Mouse (Mus musculus) hindbrain, embryonic 16.5 days (tissue): ENCODE measurements around the gene Trim71. TPM values are rescaled to one million over a fixed set of nuclear protein-coding genes. Genes with fewer than 3 reads are reported as not detected.
A peak's percentile ranks its signal among the peaks of the same experiment; 100 is the strongest.

Source experiments
- ATAC-seq: fragments of 200-750 bp; cut with Nextera tagmentation; 2 replicates; pipeline ENCODE4 v1.8.0; 2017; ENCODE audit warnings: moderate TSS enrichment, moderate library complexity
- H3K27ac ChIP-seq: fragments of 300-500 bp; sonication (generic); 2 replicates; pipeline ENCODE4 v1.5.1; 2014; ENCODE audit warnings: low read depth, mild to moderate bottlenecking, control low read depth, low read length, moderate library complexity
- H3K27me3 ChIP-seq: fragments of 300-500 bp; sonication (generic); replicated peaks from 2 replicates; pipeline ENCODE4 v1.6.1; 2014; ENCODE audit warnings: low read length; ENCODE audit not compliant: control insufficient read depth, insufficient read depth
- H3K36me3 ChIP-seq: fragments of 300-500 bp; sonication (generic); 2 replicates; pipeline ENCODE4 v1.6.1; 2014; ENCODE audit warnings: mild to moderate bottlenecking, low read length, moderate library complexity, mixed read lengths; ENCODE audit not compliant: control insufficient read depth, insufficient read depth
- H3K4me1 ChIP-seq: fragments of 300-500 bp; sonication (generic); 2 replicates; pipeline ENCODE4 v1.6.1; 2014; ENCODE audit warnings: low read depth, low read length; ENCODE audit not compliant: control insufficient read depth, insufficient read depth
- H3K4me2 ChIP-seq: fragments of 300-500 bp; sonication (generic); 2 replicates; pipeline ENCODE4 v1.6.1; 2014; ENCODE audit warnings: mild to moderate bottlenecking, low read length, control low read depth, moderate library complexity
- H3K4me3 ChIP-seq: fragments of 300-500 bp; sonication (generic); 2 replicates; pipeline ENCODE4 v1.5.1; 2014; ENCODE audit warnings: mild to moderate bottlenecking, low read length, control low read depth, moderate library complexity
- H3K9ac ChIP-seq: fragments of 300-500 bp; sonication (generic); 2 replicates; pipeline ENCODE4 v1.6.1; 2014; ENCODE audit warnings: low read depth, mild to moderate bottlenecking, control low read depth, low read length, moderate library complexity
- H3K9me3 ChIP-seq: fragments of 300-500 bp; sonication (generic); 2 replicates; pipeline ENCODE4 v1.6.1; 2014; ENCODE audit warnings: mild to moderate bottlenecking, low read length, moderate library complexity; ENCODE audit not compliant: control insufficient read depth
- WGBS: fragments of 180-500 bp; shearing (Covaris S2); extraction: QIAGEN DNeasy Blood & Tissue Kit; methylation state at CpG from one replicate; pipeline ENCODE4 v1.1.7; 2014; 5-methylcytosine and 5-hydroxymethylcytosine counted together
- polyA plus RNA-seq: library from polyadenylated mRNA; unstranded; fragments of >200 nt; fragmentation: Nextera tagmentation; extraction: Ambion mirVana; gene quantifications from 2 replicates; pipeline ENCODE4 v1.2.1, GENCODE M21; 2015

Gene Trim71
- polyA plus RNA-seq, 1 experiment from 2014 or later: 0.14 TPM

GRCm38 (mm10) chr9:114583812-114584182, 19.6 kb upstream of the Trim71 start:
- peak; percentile 60; the same call in 1 of the 2 replicates for ATAC-seq

GRCm38 (mm10) chr9:114578646-114579045, 14.5 kb upstream of the Trim71 start:
- Histone ChIP-seq H3K9ac (no peak overlapping the region), H3K36me3 (no peaks in the 10 kb centered on the region), H3K4me2 (no peak overlapping the region), H3K4me1 (no peaks in the 10 kb centered on the region), H3K9me3 (no peaks in the 10 kb centered on the region), H3K27ac (no peak overlapping the region), H3K4me3 (no peak overlapping the region), H3K27me3 (no peaks in the 10 kb centered on the region)
- WGBS: 85% methylated on average over 11 of the region's 11 CpGs
- ATAC-seq: no peak

More at GRCm38 (mm10) chr9:114583812-114584182, 19.6 kb upstream of the Trim71 start:
- WGBS: 1% methylated on average over 23 of the region's 23 CpGs
- H3K9ac ChIP-seq: no peak overlapping the region; the same call in 1 of the 2 replicates
- H3K4me1 ChIP-seq: peaks cover 4% of the 10 kb centered on the region; the same call in 1 of the 2 replicates
- peak overlapping the region; percentile 54 for H3K4me2 ChIP-seq
- H3K36me3 ChIP-seq: peaks cover 8% of the 10 kb centered on the region; the same call in 1 of the 2 replicates
- peak overlapping the region; percentile 25 for H3K4me3 ChIP-seq
- no peaks in the 10 kb centered on the region for H3K27me3 ChIP-seq
- H3K27ac ChIP-seq: no peak overlapping the region
- H3K9me3 ChIP-seq: no peaks in the 10 kb centered on the region

DNA sequence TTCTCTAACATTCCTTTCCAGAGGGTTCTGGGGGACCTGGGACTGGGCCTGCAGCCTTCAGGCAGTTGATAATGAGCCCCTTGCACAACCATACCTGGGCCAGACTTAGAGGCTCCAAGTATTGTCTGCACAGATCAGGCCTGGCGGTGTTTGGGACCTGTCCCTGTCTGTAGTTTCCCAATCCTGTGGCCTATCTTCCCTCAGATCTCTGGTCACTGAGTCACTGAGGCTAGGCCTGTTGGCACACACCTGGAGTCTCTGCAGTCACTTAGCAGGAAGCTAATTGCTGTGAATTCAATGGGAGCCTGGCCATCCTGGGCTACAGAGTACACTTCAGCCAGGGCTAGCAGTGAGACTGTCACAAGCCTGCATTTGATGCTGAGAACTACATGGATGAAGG, 11.8 kb upstream of the Trim71 start:
- no peaks in the 10 kb centered on the region for H3K36me3 ChIP-seq
- H3K4me1 ChIP-seq: no peaks in the 10 kb centered on the region
- H3K27me3 ChIP-seq: no peaks in the 10 kb centered on the region
- 100% methylated on average over 1 of the region's 1 CpGs for WGBS
- H3K27ac ChIP-seq: no peak overlapping the region
- ATAC-seq: no peak
- H3K4me3 ChIP-seq: no peak overlapping the region
- no peaks in the 10 kb centered on the region for H3K9me3 ChIP-seq
- no peak overlapping the region for H3K9ac ChIP-seq
- no peak overlapping the region for H3K4me2 ChIP-seq

DNA sequence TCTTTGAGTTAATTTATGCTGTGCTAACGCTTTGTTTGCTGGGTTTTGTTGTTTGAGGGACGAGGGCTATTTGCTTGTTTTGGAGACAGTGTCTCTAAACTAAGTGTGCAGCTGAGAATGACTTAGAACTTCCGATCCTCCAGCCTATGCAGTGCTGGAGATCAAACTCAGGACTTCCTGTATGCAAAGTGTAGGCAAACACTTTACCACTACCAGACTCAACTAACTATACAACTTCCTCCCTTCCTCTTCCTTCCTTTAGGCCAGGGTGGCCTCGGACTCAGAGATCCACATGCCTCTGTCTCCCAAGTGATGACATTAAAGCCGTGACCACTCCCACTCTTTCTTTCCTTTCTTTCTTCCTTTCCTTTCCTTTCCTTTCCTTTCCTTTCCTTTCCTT, 9.4 kb upstream of the Trim71 start:
- H3K4me2 ChIP-seq: no peak overlapping the region
- no peaks in the 10 kb centered on the region for H3K27me3 ChIP-seq
- no peaks in the 10 kb centered on the region for H3K36me3 ChIP-seq
- H3K4me1 ChIP-seq: no peaks in the 10 kb centered on the region
- H3K9ac ChIP-seq: no peak overlapping the region
- no peak overlapping the region for H3K27ac ChIP-seq
- H3K9me3 ChIP-seq: no peaks in the 10 kb centered on the region
- ATAC-seq: no peak
- no peak overlapping the region for H3K4me3 ChIP-seq
- 62% methylated on average over 5 of the region's 5 CpGs for WGBS

DNA sequence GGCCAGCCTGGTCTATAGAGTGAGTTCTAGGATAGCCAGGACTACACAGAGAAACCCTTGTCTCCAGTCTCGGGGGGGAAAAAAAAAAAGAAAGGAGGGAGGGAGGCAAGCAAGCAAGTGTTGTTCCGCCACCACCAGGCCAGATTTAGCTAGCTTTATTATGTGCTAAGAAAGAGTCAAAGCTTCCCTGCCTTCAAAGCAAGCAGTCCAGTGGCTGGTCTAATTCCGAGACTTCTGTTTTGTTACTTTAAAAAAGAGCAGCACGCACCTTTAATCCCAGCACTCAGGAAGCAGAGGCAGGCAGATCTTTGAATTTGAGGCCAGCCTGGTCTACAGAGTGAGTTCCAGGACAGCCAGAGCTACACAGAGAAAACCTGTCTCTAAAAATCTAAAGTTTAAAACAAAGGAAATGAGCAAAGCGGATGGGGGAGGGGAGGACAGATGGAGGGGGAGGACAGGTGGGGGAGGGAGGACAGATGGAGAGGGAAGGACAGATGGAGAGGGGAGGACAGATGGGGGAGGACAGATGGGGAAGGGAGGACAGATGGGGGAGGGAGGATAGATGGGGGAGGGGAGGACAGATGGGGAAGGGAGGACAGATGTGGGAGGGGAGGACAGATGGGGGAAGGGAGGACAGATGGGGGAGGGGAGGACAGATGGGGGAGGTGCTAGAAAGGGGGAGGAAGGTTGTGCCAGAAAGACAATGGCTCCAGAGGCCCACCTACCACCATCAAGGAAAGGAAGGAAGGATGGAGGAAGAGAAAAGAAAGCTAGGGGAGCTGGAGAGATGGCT, 4.7 kb upstream of the Trim71 start:
- Histone ChIP-seq H3K4me2 (no peak overlapping the region), H3K9me3 (no peaks in the 10 kb centered on the region), H3K27me3 (no peaks in the 10 kb centered on the region), H3K9ac (no peak overlapping the region), H3K27ac (no peak overlapping the region), H3K36me3 (no peaks in the 10 kb centered on the region), H3K4me3 (no peak overlapping the region), H3K4me1 (no peaks in the 10 kb centered on the region; the same call in none of the 2 replicates)
- WGBS: 91% methylated on average over 5 of the region's 5 CpGs
- ATAC-seq: no peak

DNA sequence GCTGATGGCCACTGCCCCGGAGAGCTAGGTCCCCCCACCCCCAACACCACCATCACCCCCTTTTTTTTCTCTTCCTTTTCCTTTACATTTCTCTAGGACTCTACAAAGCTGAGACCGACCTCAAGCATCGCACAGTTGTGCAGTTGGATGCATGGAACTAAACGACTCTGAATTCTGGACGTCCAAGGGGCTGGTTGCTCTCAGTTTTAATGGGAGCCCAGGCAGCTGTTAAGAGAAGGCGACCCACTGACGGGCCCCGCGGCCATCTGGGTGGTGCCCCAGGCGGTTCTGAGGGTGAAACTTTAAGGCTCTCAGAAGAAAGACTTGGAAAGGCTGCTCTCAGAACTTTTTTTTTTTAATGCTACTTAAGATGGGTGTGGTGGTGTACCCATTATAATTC, 498 bp upstream of the Trim71 start:
- no peak for ATAC-seq
- Histone ChIP-seq H3K27ac (no peak overlapping the region), H3K4me2 (peak overlapping the region; percentile 70), H3K9ac (no peak overlapping the region; the same call in 1 of the 2 replicates), H3K4me3 (peak overlapping the region; percentile 59), H3K27me3 (peaks cover 36% of the 10 kb centered on the region), H3K4me1 (peaks cover 25% of the 10 kb centered on the region), H3K36me3 (no peaks in the 10 kb centered on the region), H3K9me3 (no peaks in the 10 kb centered on the region)
- 2% methylated on average over 10 of the region's 10 CpGs for WGBS

DNA sequence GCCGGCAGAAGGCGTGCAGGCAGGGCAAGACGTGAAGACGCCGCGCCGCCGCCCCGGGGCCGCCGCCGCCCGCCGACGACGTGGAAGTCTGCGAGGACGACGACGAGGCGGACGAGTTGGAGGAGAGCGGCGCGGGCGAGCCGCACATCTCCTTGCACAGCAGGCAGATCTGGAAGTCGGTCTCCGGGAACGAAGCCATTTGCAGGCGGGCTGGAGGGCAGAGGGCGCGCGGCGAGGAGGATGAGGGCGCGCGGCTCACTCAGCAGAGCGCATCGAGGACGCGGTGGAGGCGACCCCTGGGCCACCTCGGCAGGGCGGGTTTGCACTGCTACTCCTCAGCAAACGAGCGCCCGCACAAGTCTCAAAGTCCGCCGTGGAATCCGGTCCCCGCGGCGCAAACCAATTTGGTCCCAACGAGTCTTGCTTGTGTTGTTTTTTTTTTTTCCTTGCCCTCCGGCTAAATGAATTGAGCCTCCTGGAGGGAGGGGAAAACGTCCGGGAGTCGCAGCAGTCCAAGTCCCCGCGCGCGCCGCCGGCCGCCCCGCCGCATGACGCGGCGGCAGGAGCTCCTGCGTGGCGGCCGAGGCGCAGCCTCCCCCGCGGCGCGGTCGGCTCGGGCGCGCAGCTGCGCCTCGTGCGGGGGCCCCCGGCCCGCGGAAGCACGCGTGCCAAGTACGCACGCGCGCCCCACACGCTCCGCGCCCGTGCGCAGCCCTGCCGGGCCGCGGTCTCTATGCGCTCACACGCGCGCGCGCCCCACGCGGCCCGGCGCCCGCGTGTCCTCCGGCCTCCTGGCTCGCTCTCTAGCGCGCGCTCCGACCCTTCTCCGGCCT, 1.0 kb downstream of the Trim71 start:
- no peaks in the 10 kb centered on the region for H3K9me3 ChIP-seq
- H3K36me3 ChIP-seq: no peaks in the 10 kb centered on the region
- H3K4me1 ChIP-seq: peaks cover 25% of the 10 kb centered on the region
- ATAC-seq: peak; percentile 81
- peak overlapping the region; percentile 60 for H3K9ac ChIP-seq
- peak overlapping the region; percentile 31; the same call in 1 of the 2 replicates for H3K27ac ChIP-seq
- H3K4me2 ChIP-seq: peak overlapping the region; percentile 70
- under 1% methylated on average over 78 of the region's 122 CpGs for WGBS
- H3K27me3 ChIP-seq: peaks cover 40% of the 10 kb centered on the region
- peak overlapping the region; percentile 59 for H3K4me3 ChIP-seq

DNA sequence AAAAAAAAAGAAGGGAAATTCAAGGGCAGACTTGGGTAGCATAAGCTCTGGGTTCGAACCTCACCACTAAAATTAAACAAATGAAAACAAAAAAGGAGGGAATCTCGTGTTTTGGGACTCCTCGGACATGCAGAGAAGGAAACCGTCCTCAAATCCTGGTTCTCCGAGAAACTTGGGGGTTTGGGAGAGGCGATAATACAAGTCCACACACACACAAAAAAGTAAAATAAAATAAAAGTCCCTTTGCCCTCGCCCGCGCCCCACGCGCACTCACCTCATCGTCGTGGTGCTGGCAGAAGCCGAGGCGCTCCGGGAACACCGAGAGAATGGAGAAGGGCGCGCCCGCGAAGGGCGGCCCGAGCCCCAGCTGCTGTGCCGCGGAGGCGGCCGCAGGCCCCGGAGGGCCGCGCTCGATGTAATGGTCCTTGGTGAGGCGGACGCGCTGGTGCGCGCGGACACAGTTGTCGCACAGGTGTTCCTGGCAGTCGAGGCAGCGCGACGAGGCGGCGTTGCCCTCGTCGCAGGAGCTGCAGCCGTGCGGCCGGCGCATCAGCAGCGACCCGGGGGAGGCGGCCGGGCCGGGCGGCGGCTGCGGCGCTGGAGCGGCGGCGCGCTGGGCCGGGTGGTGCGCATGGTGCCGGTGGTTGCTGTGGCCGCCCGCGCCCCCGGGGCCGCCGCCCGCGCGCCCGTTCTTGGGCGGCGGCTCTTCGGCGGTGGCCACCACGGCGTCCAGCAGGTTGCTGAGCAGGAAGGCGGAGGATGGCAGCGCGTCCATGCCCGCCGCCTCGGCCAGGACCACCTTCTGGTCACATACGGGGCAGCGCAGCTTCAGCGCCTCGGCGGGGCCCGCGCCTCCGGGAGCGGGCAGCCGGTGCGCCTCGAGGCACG, 1.9 kb downstream of the Trim71 start:
- peak overlapping the region; percentile 60 for H3K9ac ChIP-seq

More for the DNA sequence above, 1.9 kb downstream of the Trim71 start:
- H3K4me1 ChIP-seq: peaks cover 25% of the 10 kb centered on the region
- no peak overlapping the region for H3K27ac ChIP-seq
- H3K36me3 ChIP-seq: no peaks in the 10 kb centered on the region
- H3K27me3 ChIP-seq: peaks cover 40% of the 10 kb centered on the region
- under 1% methylated on average over 74 of the region's 101 CpGs for WGBS
- H3K4me3 ChIP-seq: peak overlapping the region; percentile 59
- H3K9me3 ChIP-seq: no peaks in the 10 kb centered on the region
- H3K4me2 ChIP-seq: peak overlapping the region; percentile 70
- no peak; the same call in 1 of the 2 replicates for ATAC-seq
